Mouse (Mus musculus) T-helper 2 cell (primary cell): ENCODE measurements at regions not wholly inside any gene's neighbourhood (a gene's known extent, or its start where the extent isn't known, plus 50 kb on each side); places are given as distances from the start of the nearest gene placed in this dataset.

Experiments used
- in situ Hi-C: fragments of 300-600 bp; cut with MboI, MseI; formaldehyde crosslinking; loops from one replicate; pipeline ENCODE4 v1.15.1; 2025; ENCODE audit warnings: high pct_unique_total_duplicates

DNA sequence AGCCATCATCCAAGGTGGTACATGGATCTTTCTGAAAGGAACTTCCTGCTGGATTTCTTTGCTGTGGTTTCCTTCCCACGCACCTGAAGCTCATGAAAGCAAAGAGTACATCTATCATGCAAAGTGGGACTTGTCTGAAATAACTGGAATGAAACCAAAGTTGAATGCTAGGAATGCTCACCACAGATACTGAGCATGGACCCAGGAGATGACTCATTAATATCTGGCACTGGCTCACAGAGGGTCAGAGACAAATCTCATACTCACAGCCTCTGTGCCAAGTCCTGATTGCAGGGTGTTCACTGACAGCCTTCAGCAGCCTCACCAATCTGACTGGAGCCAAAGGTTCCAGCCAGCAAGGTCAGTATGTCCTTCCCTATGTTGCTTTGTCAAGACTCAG lies 245.3 kb upstream of the Nrp1 start:
- in situ Hi-C loops = no loop called here

DNA sequence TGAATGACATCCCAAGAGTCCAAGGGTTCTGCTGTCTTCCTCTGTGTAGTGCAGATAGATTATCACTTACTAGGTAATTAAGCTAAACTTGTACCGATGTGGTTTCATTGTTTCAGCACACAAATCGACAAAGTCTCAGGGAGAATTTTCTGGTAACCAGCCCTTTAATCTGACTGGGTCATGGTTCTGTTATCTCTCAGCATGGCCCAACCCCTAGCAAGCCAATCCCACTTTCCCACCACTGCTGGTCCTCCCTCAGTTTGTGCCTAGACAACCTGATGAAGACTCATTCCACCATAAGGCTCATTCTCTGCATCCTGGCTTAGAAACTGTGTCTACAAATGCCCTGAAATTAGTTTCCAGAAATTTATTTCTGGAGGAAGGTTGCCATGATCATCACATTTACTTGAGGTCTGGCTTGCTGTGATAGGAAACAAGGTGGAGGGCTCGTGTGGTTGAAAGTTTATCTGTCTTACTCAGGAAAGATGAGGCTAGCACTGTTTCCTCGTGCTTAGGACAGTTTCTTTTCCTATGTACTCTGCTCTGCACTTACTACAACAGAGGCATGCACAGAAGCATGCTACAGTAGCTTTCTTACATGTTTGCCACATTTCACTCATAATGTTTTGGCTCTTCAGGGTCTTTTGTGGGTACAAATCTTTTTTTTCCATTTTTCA lies 217.0 kb upstream of the Nrp1 start:
- in situ Hi-C loops = no loop called here

DNA sequence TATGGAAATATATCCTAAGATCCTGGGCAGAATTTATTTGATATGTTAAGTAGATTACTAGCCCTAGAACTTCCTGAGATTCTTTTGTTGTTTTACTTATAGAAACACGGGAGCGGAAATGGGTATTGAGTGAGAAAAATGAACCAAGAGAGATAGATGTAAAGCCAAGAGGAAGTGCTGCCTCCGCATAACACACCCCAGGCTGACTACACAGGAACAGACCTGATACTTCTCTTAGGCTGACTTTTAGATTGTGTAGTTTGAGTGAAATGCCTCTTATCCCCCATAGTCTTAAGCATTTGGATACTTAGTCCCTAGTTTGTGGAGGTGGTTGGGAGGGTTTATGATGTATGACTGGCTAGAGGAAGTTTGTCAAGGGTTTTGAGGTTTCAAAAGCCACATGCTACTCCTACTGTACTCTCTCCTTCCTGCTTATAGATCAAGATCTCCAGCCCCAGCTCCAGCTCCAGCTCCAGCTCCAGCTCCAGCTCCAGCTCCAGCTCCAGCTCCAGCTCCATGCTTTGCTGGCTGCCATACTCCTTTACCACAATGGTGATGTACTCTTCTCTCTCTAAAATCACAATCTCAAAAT lies 210.0 kb upstream of the Nrp1 start:
- in situ Hi-C loops = no loop called here

DNA sequence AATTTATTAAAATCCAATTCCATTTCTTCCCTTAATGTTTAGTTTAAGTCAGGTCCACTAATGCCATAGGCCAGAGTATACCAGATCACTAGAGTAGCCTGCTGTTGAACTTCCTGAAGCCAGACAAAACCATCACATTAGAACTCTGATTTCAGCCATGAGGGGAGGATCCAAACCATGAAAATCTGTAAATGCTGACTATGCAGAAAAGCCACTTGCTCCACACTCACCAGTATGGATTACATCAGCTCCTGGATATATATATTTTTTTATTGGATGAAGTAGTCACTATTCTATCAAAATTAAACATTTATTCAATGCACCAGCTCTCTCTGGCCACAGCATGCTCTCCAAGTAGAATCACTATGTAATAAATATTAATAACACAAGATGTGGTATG lies 202.8 kb upstream of the Nrp1 start:
- in situ Hi-C loops = no loop called here

DNA sequence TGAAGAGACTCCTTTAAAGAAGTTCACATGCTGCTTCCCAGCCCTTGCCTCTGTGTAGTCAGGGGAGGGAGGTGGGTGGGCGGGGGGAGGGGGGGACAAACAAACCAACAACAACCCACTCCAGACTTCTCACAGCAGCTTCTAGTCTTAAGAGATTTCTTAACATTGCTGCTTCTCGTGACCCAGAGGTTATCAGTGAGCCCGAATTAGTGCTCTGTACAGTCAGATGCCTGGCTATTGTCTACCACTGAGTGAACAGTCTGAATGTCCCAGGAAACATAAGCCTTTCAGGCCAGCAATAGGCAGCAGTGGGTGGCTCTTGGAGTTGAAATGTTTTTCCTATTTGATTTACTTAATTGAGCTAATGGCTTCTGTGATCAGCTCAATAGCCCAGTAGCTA lies 202.2 kb upstream of the Nrp1 start:
- in situ Hi-C loops = no loop called here

DNA sequence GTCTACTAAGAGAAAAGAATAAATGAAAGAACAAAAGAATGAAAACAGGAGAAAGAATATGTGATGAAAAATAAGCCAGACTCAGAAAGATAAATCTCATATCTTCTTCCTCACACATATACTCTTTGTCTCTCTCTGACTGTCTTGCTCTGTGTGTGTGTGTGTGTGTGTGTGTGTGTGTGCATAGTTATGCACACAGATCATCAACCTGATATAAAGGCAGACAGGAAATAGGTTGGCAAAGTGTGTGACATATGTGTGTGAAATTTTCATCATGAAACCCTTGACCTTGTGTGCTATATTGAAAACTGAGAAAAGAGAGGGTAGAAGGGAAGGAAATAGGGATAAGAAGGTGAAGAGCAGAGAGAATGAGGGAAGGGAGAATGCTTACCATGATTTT lies 195.5 kb upstream of the Nrp1 start:
- in situ Hi-C loops = loop anchor here (5.0 kb wide), 1 partner anchor 194 kb away; the partner anchor contains the start of gene Nrp1

DNA sequence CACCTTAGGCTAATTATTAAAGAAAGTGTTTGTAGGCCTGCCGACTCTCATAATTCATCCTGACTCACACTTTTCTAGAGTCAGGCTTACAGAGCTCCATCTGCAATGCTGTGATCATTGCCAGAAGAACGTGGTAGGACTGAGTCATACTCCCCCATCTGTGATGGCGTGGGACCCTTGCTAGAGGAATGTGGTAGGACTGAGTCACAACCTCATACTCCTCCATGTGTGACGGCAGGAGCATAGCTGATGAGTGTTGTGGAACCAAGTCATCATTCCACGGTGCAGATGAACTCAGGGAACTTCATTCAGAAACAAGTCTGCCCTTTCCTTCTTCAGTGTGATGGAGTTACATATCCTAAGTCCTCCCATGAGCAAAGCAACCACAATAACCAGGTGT lies 193.4 kb upstream of the Nrp1 start:
- in situ Hi-C loops = loop anchor here (5.0 kb wide), 1 partner anchor 192 kb away; the partner anchor contains the start of gene Nrp1

DNA sequence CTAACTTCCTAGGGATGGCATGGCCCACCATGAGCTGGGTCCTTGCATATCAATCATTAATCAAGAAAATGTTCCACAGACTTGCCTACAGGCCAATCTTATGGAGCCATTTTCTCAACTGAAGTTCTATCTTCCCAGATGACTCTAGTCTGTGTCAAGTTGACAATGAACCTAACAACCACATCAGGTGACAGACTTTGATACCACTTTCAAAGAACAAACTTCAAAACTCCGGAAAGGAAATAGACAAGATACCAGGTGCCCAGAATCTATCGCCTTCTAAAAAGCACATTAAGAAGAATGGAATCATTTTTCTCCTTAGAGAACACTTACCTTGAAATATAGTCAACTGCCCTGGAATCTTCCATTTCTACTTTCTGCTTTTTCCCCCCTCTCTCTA lies 192.8 kb upstream of the Nrp1 start:
- in situ Hi-C loops = no loop called here

DNA sequence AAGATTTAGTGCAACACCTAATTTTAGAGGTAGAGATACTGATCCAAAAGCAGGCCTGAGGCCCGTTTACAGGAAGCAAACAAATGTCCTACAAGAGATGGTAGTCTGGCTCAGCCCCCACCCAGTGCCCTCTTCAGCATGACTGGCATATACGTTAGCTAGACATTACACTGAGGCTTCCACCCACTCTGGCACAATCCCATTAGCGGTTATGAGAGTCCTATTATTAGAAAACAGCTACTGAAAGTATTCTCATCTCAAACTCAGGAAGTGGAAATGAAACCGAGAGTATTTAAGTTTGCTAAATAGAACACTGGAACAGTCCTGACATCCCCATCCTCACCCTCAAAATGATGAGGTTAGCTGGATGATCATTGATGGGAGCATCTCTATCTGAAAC lies 192.3 kb upstream of the Nrp1 start:
- in situ Hi-C loops = no loop called here

DNA sequence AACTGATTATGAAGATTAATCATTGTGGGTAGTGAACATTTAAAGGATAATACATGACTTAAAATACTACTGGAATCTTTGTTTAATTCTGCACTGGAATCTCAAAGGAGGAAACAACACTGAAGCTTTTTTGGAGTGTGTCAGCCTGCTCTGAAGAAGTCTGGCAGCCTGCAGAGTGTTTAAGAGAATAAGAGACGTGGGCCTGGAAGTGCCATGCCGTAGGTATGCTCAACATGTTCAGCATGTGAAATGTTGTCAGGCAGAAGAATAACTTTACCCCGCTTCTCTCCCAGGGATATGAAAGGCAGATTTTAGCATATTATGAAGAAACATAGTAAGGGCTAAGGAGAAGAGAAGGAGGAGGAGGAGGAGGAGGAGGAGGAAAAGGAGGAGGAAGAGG lies 189.6 kb upstream of the Nrp1 start:
- in situ Hi-C loops = no loop called here

DNA sequence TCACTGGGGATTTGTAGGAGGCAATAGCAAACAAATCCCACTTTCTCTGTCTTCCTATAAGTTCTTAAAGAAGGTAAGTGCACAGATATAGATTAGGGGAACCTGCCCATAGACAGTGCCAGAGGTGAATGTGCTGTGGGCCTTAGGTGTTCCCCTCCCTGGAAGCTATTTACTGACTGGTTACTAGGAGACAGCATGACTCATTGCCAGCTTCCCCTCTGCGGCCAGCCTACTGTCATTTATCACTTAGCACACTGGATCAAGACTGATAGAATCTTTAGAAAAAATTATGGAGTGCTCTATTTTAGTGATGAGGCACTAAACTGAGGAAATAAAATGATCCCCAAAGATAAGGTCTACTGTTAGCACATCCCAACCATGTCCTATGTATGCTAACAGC lies 187.3 kb upstream of the Nrp1 start:
- in situ Hi-C loops = loop anchor here (5.0 kb wide), 1 partner anchor 96 kb away; no protein-coding TSS in a partner anchor

DNA sequence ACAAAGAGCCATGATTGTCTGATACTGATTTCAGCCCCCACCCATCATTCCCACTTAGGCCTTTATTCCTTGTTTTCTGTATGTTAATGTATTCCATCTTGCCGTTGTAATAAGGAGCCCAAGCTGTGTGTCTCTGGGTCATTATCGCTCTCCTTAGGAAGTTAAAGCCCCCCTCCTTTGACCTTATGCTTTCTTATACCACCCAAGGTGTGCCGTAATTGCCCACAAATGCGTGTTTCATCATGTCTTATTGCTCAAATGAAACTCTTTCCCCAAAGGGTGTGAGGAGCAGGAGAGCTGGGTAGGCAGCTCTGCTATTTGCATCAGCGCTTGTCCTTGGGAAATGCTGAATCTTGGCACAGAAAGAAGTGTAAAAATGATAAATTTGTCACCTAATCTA lies 178.2 kb upstream of the Nrp1 start:
- in situ Hi-C loops = no loop called here

DNA sequence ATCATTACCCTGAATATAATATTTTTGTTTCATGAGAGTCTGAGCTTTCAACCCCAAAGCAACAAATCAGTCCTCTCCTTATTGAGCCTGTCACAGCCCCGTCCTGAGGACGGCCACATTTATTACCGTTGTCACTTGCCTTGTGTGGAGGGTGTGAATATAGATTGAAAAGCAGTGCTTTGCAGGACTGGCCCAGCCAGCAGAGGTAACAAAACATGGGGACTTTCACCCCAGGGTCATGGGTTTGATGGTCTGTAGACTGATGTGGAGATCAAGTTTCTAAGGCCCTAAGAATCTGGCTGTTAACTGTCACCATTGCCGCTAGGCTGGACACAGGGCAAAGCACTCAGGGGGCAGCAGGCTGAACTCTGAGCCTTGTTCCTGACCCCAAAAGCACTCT lies 175.3 kb upstream of the Nrp1 start:
- in situ Hi-C loops = no loop called here

DNA sequence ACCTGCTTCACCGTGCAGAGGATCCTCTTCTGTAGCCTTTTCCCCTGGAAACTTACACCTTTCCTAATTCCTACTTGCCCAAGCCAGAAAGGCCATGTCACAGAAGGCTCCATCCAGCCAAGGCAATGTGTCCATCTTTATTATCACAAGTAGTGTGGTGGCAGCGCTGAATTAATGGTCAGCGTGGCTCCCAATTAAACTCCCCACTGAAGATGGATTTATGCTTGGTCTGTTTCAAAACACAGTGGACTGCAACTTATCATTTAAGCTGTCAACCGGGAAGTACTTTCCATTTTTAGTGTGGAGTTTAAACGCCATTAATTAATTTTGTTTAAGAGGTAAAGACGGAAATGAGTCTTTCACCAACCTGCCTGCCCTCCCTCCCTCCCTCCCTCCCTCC lies 170.1 kb upstream of the Nrp1 start:
- in situ Hi-C loops = no loop called here

DNA sequence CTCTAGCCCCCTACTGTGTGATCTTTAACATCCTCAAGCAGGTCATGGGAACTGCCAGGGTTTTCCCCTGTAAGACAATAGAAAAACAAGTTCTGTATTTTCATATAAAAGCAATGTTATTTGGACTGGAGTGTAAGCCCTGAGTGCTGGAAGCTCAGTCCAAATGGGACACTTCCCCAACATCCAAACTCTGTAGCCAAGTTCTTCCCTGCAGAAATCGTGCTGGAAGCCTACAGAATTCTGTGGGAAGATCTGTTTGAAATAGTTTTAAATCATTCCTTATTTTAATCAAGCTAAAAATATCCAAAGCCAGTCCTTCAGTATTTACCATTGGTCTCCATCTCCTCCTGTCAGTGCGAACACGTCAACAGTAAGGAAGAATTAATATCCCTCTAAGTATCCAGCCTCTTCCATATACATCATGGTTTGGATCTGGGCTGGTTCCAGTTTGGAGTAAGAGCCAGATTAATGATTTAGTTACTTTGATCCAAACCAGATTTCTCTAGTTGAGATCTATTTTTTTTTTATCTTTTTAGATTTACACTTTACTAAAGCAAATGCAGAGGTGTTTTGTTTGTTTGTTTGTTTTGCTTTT lies 165.0 kb upstream of the Nrp1 start:
- in situ Hi-C loops = no loop called here

DNA sequence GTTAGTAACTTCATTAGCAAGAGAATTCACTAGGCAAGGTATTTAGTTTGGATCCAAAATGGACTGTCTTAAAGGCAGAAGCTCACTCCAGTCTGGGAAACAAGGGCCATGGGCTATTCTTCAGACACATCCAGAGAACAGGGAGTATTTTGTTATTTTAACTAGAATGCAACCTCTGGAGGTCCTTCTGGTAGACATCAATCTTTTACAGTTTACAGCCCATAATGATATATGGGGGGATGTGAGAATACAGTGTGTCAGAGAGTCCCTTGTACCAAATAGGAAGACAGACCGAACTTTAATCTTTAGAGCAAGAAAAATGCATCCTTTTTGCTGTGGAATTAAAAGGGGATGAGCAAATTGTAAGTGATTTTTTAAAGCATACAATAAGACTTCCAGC lies 157.6 kb upstream of the Nrp1 start:
- in situ Hi-C loops = no loop called here

DNA sequence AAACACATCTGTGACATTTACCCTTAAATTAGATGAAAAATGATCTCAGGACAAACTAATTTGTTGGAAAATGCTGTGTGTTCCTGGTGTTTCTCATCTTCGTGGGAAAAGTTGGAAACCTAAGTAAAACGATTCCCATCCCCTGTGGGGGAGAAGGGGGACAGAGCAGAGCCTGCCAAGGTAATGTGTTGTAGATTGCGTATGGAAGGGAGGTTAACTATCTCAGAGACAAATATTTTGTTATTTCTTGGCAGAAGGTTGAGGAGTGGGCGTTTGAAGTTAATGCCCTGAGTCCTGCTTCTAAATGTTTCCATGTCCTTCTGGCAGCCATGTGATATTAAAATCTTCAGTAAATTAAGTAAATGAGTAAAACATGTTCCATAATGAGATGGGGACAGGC lies 156.8 kb upstream of the Nrp1 start:
- in situ Hi-C loops = no loop called here

DNA sequence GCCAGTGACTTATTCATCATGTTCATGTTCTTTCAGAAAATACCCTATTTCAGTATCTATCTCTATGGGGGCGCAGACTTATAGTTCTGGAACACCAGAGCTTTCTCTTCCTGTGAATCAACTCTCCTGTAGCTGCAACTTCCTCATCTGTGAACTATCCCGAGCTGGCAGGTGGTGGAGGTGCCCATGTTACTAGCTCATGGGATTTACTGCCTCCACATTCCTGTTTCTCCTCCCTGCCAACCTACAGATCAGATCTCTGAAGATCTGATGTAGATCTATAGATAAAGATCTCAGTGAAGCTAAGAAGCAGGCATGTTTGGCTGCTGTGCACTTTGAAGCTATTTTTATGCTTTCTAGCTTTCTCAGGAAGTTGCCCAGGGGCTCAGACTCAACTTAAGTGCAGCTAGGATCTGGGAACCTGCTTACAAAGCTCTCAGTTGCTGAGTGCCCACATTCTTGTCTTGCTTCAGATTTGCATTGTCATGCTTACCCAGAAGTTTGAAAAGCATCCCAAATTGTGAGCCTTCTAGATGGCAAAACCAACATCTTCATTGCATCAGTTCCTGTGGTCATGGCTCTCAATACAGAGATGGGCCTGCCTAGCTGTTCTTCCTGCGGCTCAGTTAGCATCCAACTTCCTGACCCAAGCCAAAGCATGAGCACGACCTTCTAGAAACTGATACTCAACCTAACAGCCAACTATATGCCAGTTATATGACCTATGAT lies 156.1 kb upstream of the Nrp1 start:
- in situ Hi-C loops = no loop called here

DNA sequence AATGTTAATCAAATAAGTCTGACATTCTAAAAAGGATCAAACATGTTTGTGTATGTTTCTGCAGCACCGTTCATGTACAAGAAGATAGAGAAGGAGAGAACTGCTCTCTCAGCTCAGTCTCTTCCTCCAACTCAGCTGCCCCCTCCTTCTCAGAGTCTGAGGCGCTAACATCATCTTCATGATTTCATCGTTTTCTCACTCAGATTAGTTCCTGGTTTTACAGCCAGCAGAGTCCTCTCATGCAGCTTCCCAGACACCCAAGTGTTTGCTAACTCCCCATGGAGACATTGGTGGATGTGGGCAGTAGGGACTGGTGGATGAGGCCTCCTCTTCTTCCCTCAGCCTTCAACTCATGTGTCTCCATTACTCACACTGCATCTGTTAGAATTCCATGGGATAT lies 153.6 kb upstream of the Nrp1 start:
- in situ Hi-C loops = no loop called here

DNA sequence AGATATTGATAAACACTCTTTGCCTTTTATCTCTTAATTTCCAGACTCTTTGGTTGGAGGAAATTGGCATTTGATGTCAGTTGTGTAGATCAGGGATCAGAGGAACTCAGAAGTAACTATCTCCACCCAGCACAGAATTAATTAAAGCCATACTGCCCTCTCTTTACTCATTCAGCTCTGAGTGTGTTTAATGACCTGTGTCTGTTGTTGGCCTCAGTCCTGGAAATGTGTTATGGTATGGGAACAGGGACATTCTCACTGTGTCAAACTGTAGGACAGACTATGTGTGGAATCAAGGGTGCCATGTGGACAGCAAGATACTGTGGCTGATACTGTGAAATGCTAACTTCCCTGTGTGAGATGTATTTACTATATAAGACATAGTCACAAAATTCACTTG lies 151.3 kb upstream of the Nrp1 start:
- in situ Hi-C loops = no loop called here

DNA sequence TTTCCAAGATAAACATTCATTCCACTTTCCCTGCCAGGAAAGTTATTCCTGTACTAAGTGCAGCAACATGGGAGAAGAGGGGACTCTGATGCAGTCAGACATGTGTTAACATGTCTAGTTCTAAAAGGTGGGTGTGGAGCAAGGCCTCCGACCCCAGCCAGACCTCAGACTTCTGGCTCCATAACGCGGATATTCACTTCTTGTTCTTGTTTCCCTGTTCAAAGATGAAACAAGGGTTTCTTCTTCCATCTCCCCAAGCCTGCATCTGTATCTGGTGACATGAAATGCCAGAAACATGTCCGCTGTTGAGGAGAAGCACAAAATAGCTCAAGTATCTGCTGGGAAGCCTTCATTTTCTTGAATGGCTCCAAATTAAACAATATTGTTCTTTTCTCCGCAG lies 147.6 kb upstream of the Nrp1 start:
- in situ Hi-C loops = no loop called here

DNA sequence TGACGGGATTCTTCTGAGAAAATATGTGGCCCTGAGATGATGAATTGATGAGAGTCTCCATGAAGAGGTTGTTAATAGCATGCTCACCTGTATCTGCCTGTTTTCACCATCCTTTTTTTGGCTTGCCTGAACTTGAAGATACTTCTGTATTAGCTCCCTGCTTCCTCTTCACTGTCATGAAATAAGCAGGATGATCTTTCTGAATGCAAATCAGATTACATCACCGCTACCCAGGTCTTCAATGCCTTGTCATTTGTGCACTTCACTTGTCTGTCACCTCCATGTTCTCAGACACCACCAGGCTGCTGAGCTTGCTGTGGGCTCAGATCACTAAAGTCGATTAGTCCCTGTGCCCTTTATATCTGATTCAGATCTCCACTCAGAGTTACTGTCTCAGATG lies 146.2 kb upstream of the Nrp1 start:
- in situ Hi-C loops = no loop called here

DNA sequence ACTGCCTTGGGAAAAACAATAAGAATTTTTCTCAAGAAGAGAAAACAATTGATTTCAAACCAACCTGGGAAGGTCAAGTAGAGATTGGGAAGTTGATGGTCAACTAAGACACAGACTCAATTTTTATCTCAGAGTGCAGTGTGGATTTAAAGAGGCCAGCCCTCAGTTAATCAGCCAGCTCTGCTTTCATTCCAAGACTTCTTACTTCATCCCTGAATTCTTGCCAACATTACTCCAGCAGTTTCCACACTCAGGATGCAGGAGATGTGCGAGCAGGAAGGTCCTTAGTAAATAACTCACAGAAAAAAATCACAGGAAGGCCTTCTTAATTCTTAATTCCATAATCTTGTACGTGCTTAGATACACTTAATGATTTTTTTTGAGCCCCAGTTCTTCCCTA lies 144.1 kb upstream of the Nrp1 start:
- in situ Hi-C loops = no loop called here
